Mouse (Mus musculus) lung, embryonic 16.5 days (tissue): ENCODE data around the gene Gpc6. TPM values are rescaled to one million over a fixed set of nuclear protein-coding genes. Genes with fewer than 3 reads are reported as not detected.

Experiments used
- microRNA-seq: library from miRNA; unstranded; fragments of <30 nt; microRNA quantifications from one replicate; pipeline ENCODE4, GENCODE M21; 2016
- polyA plus RNA-seq: library from polyadenylated mRNA; unstranded; fragments of >200 nt; fragmentation: Nextera tagmentation; extraction: Ambion mirVana; gene quantifications from 2 replicates; pipeline ENCODE4 v1.2.1, GENCODE M21; 2015

Gpc6 gene
- polyA plus RNA-seq, 1 experiment from 2014 or later = 26.1 TPM

Small RNA genes within 50 kb of the gene (microRNA-seq; reads per million reads assigned to microRNA genes)
- gene Mir6239 = not detected
